Mouse (Mus musculus) embryonic facial prominence, embryonic 15.5 days (tissue): ENCODE results near the gene Psmd4. TPM values are rescaled to one million over a fixed set of nuclear protein-coding genes. Genes with fewer than 3 reads are reported as not detected.

ENCODE experiments used
- microRNA-seq: library from miRNA; unstranded; fragments of <30 nt; microRNA quantifications from one replicate; pipeline ENCODE4, GENCODE M21; 2016; ENCODE audit warnings: borderline number of aligned reads
- polyA plus RNA-seq: library from polyadenylated mRNA; unstranded; fragments of >200 nt; fragmentation: Nextera tagmentation; extraction: Ambion mirVana; gene quantifications from 2 replicates; pipeline ENCODE4 v1.2.1, GENCODE M21; 2015

Psmd4 gene
- polyA plus RNA-seq, 1 experiment from 2014 or later: 265 TPM

Small RNA genes lying within 50 kb of the gene (microRNA-seq; reads per million reads assigned to microRNA genes)
- 0.86 reads per million for gene Mir7013

Other genes starting within 250 kb of the Psmd4 start
- gene Pogz, start 205.0 kb downstream of the Psmd4 start, polyA plus RNA-seq: 15.3 and 16.4 TPM in 2 replicates
- gene Psmb4, start 155.7 kb downstream of the Psmd4 start, polyA plus RNA-seq: 328 and 351 TPM in 2 replicates
- gene Selenbp1, start 109.6 kb downstream of the Psmd4 start, polyA plus RNA-seq: 51.5 and 61.5 TPM in 2 replicates
- gene Rfx5, start 88.5 kb downstream of the Psmd4 start, polyA plus RNA-seq: 8.7 and 11.0 TPM in 2 replicates
- gene Pi4kb, start 67.9 kb downstream of the Psmd4 start, polyA plus RNA-seq: 24.3 and 29.0 TPM in 2 replicates
- 21.4 and 25.2 TPM in 2 replicates for gene Zfp687, start 27.2 kb downstream of the Psmd4 start, polyA plus RNA-seq
- gene Pip5k1a, start 64.3 kb upstream of the Psmd4 start, polyA plus RNA-seq: 22.3 and 23.0 TPM in 2 replicates
- gene Vps72, start 68.4 kb upstream of the Psmd4 start, polyA plus RNA-seq: 142 and 162 TPM in 2 replicates
- 1.7 and 3.8 TPM in 2 replicates for gene Tmod4, start 81.9 kb upstream of the Psmd4 start, polyA plus RNA-seq
- gene Scnm1, start 91.4 kb upstream of the Psmd4 start, polyA plus RNA-seq: 73.0 and 79.5 TPM in 2 replicates
- 16.9 and 17.4 TPM in 2 replicates for gene Lysmd1, start 91.5 kb upstream of the Psmd4 start, polyA plus RNA-seq
- 6.6 and 7.6 TPM in 2 replicates for gene Tnfaip8l2, start 99.7 kb upstream of the Psmd4 start, polyA plus RNA-seq
- 13.1 and 15.6 TPM in 2 replicates for gene Sema6c, start 117.8 kb upstream of the Psmd4 start, polyA plus RNA-seq
- 8.9 and 9.8 TPM in 2 replicates for gene Gabpb2, start 175.3 kb upstream of the Psmd4 start, polyA plus RNA-seq
- gene Cdc42se1, start 186.1 kb upstream of the Psmd4 start, polyA plus RNA-seq: 121 and 123 TPM in 2 replicates
- gene Mllt11, start 189.6 kb upstream of the Psmd4 start, polyA plus RNA-seq: 18.4 and 19.2 TPM in 2 replicates
- 0.54 and 0.80 TPM in 2 replicates for gene Gm128, start 199.0 kb upstream of the Psmd4 start, polyA plus RNA-seq
- 10.3 and 10.7 TPM in 2 replicates for gene Bnipl, start 208.6 kb upstream of the Psmd4 start, polyA plus RNA-seq
- 48.1 and 54.0 TPM in 2 replicates for gene Mindy1, start 238.7 kb upstream of the Psmd4 start, polyA plus RNA-seq
- 26.0 and 26.5 TPM in 2 replicates for gene Prune1, start 239.5 kb upstream of the Psmd4 start, polyA plus RNA-seq